Mouse (Mus musculus) kidney, embryonic 14.5 days (tissue): Measurements from ENCODE around the gene M1ap. TPM values are rescaled to one million over a fixed set of nuclear protein-coding genes. Genes with fewer than 3 reads are reported as not detected.

ENCODE experiments used
- ATAC-seq: fragments of 200-750 bp; cut with Nextera tagmentation; 2 replicates; pipeline ENCODE4 v1.8.0; 2017; ENCODE audit warnings: moderate number of reproducible peaks, mild to moderate bottlenecking, moderate TSS enrichment, moderate library complexity; ENCODE audit not compliant: low FRiP score, low TSS enrichment
- H3K27ac ChIP-seq: fragments of 300-500 bp; sonication (generic); 2 replicates; pipeline ENCODE4 v1.5.1; 2014; ENCODE audit warnings: low read depth, mild to moderate bottlenecking, low read length, moderate library complexity, mixed read lengths
- H3K27me3 ChIP-seq: fragments of 300-500 bp; sonication (generic); 2 replicates; pipeline ENCODE4 v1.6.1; 2014; ENCODE audit warnings: mild to moderate bottlenecking, low read length; ENCODE audit not compliant: control insufficient read depth, insufficient read depth
- H3K36me3 ChIP-seq: fragments of 300-500 bp; sonication (generic); 2 replicates; pipeline ENCODE4 v1.6.1; 2014; ENCODE audit warnings: low read length, mixed read lengths; ENCODE audit not compliant: control insufficient read depth, insufficient read depth
- H3K4me1 ChIP-seq: fragments of 300-500 bp; sonication (generic); 2 replicates; pipeline ENCODE4 v1.6.1; 2014; ENCODE audit warnings: low read length, mixed read lengths; ENCODE audit not compliant: control insufficient read depth, insufficient read depth
- H3K4me2 ChIP-seq: fragments of 300-500 bp; sonication (generic); replicated peaks from 2 replicates; pipeline ENCODE4 v1.6.1; 2014; ENCODE audit warnings: low read depth, mild to moderate bottlenecking, low read length
- H3K4me3 ChIP-seq: fragments of 300-500 bp; sonication (generic); 2 replicates; pipeline ENCODE4 v1.5.1; 2014; ENCODE audit warnings: mild to moderate bottlenecking, low read length
- H3K9ac ChIP-seq: fragments of 300-500 bp; sonication (generic); 2 replicates; pipeline ENCODE4 v1.6.1; 2014; ENCODE audit warnings: low read depth, mild to moderate bottlenecking, low read length, moderate library complexity
- H3K9me3 ChIP-seq: fragments of 300-500 bp; sonication (generic); 2 replicates; pipeline ENCODE4 v1.6.1; 2016; ENCODE audit warnings: low read length; ENCODE audit not compliant: control insufficient read depth
- WGBS: fragments of 180-500 bp; shearing (Covaris S2); extraction: QIAGEN DNeasy Blood & Tissue Kit; methylation state at CpG from one replicate; pipeline ENCODE4 v1.1.7; 2014; 5-methylcytosine and 5-hydroxymethylcytosine counted together
- polyA plus RNA-seq: library from polyadenylated mRNA; unstranded; fragments of >200 nt; fragmentation: Nextera tagmentation; extraction: Ambion mirVana; gene quantifications from 2 replicates; pipeline ENCODE4 v1.2.1, GENCODE M21; 2014

M1ap gene
- polyA plus RNA-seq, 1 experiment from 2014 or later, result 0.28 TPM

DNA sequence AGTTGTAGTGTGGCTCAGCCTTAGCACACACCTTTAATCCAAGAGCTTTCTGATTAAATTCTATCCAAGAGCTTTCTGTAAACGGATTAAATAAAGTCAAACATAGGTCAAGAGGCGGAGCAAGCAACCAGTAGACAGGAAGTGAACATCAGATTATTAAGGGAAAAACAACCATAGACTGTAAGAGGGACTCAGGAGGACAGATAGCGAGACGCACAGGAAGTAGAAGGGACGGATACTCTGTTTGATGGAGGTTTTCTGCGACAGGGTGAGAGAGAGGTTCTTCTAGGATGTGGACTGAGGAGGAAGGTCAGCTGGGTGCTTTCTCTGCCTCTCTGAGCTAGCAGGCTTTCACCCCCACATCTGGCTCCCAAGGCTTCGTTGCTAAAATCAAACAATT lies 63.3 kb downstream of the M1ap start:
- Histone ChIP-seq H3K27me3 (no peaks in the 10 kb centered on the region), H3K4me1 (no peaks in the 10 kb centered on the region), H3K27ac (no peak overlapping the region), H3K9me3 (no peaks in the 10 kb centered on the region), H3K36me3 (no peaks in the 10 kb centered on the region), H3K4me3 (no peak overlapping the region), H3K9ac (no peak overlapping the region), H3K4me2 (no peak overlapping the region)
- ATAC-seq, result no peak
- WGBS, result 62% methylated on average over 7 of the region's 7 CpGs

GRCm38 (mm10) chr6:83011255-83011654 lies 64.6 kb downstream of the M1ap start:
- Histone ChIP-seq H3K4me2 (no peak overlapping the region), H3K27ac (no peak overlapping the region), H3K4me3 (no peak overlapping the region), H3K9me3 (no peaks in the 10 kb centered on the region), H3K9ac (no peak overlapping the region), H3K4me1 (no peaks in the 10 kb centered on the region), H3K36me3 (no peaks in the 10 kb centered on the region), H3K27me3 (no peaks in the 10 kb centered on the region)
- ATAC-seq, result no peak
- WGBS, result 85% methylated on average over 7 of the region's 7 CpGs

DNA sequence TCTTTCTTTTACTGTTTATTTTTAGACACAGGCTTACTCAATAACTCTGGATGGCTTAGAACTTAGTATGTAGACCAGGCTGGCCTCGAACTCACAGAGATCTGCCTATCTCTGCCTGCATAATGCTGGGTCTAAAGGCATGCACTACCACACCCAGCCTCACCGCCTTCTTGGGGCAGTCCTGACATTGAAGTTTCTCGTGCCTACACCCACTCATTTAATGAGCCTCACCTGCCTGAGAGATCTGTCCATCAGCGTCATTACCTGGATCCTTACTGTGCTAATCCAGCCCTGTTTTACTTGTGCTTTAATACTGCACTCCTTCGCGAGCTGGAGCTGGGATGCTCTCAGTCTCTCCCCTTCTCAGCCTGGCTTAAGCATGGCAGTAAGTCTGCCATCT lies 65.1 kb downstream of the M1ap start:
- WGBS, result 77% methylated on average over 6 of the region's 6 CpGs
- H3K36me3 ChIP-seq, result no peaks in the 10 kb centered on the region
- H3K27ac ChIP-seq, result no peak overlapping the region
- H3K4me3 ChIP-seq, result no peak overlapping the region
- no peak overlapping the region for H3K4me2 ChIP-seq
- no peaks in the 10 kb centered on the region for H3K4me1 ChIP-seq
- H3K9me3 ChIP-seq, result no peaks in the 10 kb centered on the region
- no peak for ATAC-seq
- no peaks in the 10 kb centered on the region for H3K27me3 ChIP-seq
- no peak overlapping the region for H3K9ac ChIP-seq

GRCm38 (mm10) chr6:83013444-83013843 lies 66.7 kb downstream of the M1ap start:
- H3K4me1 ChIP-seq, result no peaks in the 10 kb centered on the region
- H3K4me2 ChIP-seq, result no peak overlapping the region
- H3K36me3 ChIP-seq, result no peaks in the 10 kb centered on the region
- no peak overlapping the region for H3K4me3 ChIP-seq
- H3K9me3 ChIP-seq, result no peaks in the 10 kb centered on the region
- no peak overlapping the region for H3K9ac ChIP-seq
- ATAC-seq, result no peak
- 59% methylated on average over 5 of the region's 5 CpGs for WGBS
- no peak overlapping the region for H3K27ac ChIP-seq
- no peaks in the 10 kb centered on the region for H3K27me3 ChIP-seq

- H3K4me2 ChIP-seq, result no peak overlapping the region
- H3K27me3 ChIP-seq, result no peaks in the 10 kb centered on the region
- no peaks in the 10 kb centered on the region for H3K36me3 ChIP-seq
- WGBS, result 72% methylated on average over 12 of the region's 12 CpGs
- no peak overlapping the region for H3K27ac ChIP-seq
- H3K9me3 ChIP-seq, result no peaks in the 10 kb centered on the region
- no peaks in the 10 kb centered on the region for H3K4me1 ChIP-seq
- no peak overlapping the region for H3K4me3 ChIP-seq
- no peak for ATAC-seq
- no peak overlapping the region for H3K9ac ChIP-seq
Measured at GRCm38 (mm10) chr6:83014482-83015466, 68.1 kb downstream of the M1ap start.

GRCm38 (mm10) chr6:83015749-83016148 lies 69.0 kb downstream of the M1ap start:
- Histone ChIP-seq H3K9me3 (no peaks in the 10 kb centered on the region), H3K27me3 (no peaks in the 10 kb centered on the region), H3K4me2 (no peak overlapping the region), H3K9ac (no peak overlapping the region), H3K4me1 (no peaks in the 10 kb centered on the region), H3K36me3 (no peaks in the 10 kb centered on the region), H3K27ac (no peak overlapping the region), H3K4me3 (no peak overlapping the region)
- ATAC-seq, result no peak
- WGBS, result 94% methylated on average over 2 of the region's 2 CpGs

DNA sequence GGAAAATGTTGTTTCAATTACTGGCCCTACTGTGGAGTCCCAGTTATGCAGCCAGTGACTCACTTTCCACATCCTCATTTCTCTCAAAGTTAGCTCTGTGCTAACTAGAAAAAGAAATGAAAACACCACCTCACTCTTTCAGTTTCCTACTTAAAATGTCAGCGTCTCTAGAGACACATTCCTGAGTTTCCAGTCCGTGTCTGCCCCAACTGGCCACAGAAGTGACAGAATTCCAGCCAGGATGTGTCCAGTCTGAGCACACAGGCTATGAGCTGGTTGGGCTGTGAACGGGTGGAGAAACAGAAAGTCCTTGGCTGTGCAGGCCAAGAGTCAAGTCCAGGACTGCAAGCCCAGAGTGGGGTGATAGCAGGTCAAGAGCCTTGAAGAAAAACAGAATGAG lies 70.5 kb downstream of the M1ap start:
- H3K27ac ChIP-seq, result no peak overlapping the region
- no peaks in the 10 kb centered on the region for H3K4me1 ChIP-seq
- H3K36me3 ChIP-seq, result no peaks in the 10 kb centered on the region
- 44% methylated on average over 3 of the region's 3 CpGs for WGBS
- H3K9ac ChIP-seq, result no peak overlapping the region
- H3K27me3 ChIP-seq, result no peaks in the 10 kb centered on the region
- H3K9me3 ChIP-seq, result no peaks in the 10 kb centered on the region
- no peak overlapping the region for H3K4me3 ChIP-seq
- no peak for ATAC-seq
- H3K4me2 ChIP-seq, result no peak overlapping the region

- ATAC-seq, result no peak
Measured at GRCm38 (mm10) chr6:83019044-83019443, 72.3 kb downstream of the M1ap start.

DNA sequence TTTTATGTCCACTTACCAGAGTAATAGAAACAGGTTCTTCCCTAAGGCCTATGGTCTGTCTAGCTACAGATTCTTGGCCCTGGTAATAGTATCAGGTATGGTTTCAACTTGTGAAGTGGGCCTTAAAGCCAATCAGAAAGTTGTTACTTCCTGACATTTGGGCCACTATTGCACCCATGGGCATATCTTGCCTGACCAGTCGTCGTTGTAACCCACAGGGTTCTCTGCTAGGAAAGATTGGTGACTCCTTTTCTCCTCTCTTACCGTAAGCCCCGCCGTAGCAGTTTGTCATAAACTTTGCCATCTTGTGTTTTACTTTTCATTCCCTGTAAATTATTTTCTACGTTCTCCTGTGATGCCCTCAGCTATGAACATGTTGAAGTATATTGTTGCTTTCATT lies 73.4 kb downstream of the M1ap start:
- WGBS, result 85% methylated on average over 6 of the region's 6 CpGs
- H3K27ac ChIP-seq, result no peak overlapping the region
- no peak overlapping the region for H3K4me2 ChIP-seq
- no peaks in the 10 kb centered on the region for H3K9me3 ChIP-seq
- no peak overlapping the region for H3K9ac ChIP-seq
- H3K4me1 ChIP-seq, result no peaks in the 10 kb centered on the region
- ATAC-seq, result no peak
- no peaks in the 10 kb centered on the region for H3K27me3 ChIP-seq
- no peaks in the 10 kb centered on the region for H3K36me3 ChIP-seq
- H3K4me3 ChIP-seq, result no peak overlapping the region

More at GRCm38 (mm10) chr6:83019044-83019443, 72.3 kb downstream of the M1ap start:
- WGBS, result 70% methylated on average over 3 of the region's 3 CpGs
- Histone ChIP-seq H3K4me3 (no peak overlapping the region), H3K9ac (no peak overlapping the region), H3K4me2 (no peak overlapping the region), H3K27ac (no peak overlapping the region), H3K9me3 (no peaks in the 10 kb centered on the region), H3K4me1 (no peaks in the 10 kb centered on the region), H3K27me3 (no peaks in the 10 kb centered on the region), H3K36me3 (no peaks in the 10 kb centered on the region)
